Mouse (Mus musculus) bone marrow macrophage, adult 2 months (primary cell): ENCODE measurements around the gene Phf1.

ENCODE experiments used
- CTCF ChIP-seq: IDR thresholded peaks from 2 replicates; pipeline ENCODE4 v1.5.1; 2012; ENCODE audit warnings: low read depth, mild to moderate bottlenecking, low read length, moderate library complexity
- POLR2A ChIP-seq: IDR thresholded peaks from 2 replicates; pipeline ENCODE4 v1.6.1; 2012; ENCODE audit warnings: mild to moderate bottlenecking, low read depth, low read length, borderline replicate concordance

- TF ChIP-seq POLR2A (no peak), CTCF (no peak)
Observed at GRCm38 (mm10) chr17:26946567-26946966, 13.7 kb downstream of the Phf1 start.
